Mouse (Mus musculus) lung, embryonic 16.5 days (tissue): ENCODE results near the gene Dnttip2. TPM values are rescaled to one million over a fixed set of nuclear protein-coding genes. Genes with fewer than 3 reads are reported as not detected.
A peak's percentile ranks its signal among the peaks of the same experiment; 100 is the strongest.

Experiments used
- ATAC-seq: fragments of 200-750 bp; cut with Nextera tagmentation; 2 replicates; pipeline ENCODE4 v1.8.0; 2017; ENCODE audit warnings: low read depth, mild to moderate bottlenecking, moderate library complexity
- H3K27ac ChIP-seq: fragments of 300-500 bp; sonication (generic); 2 replicates; pipeline ENCODE4 v1.5.1; 2014; ENCODE audit warnings: mild to moderate bottlenecking, control low read depth, low read length
- H3K27me3 ChIP-seq: fragments of 300-500 bp; sonication (generic); 2 replicates; pipeline ENCODE4 v1.6.1; 2014; ENCODE audit warnings: low read depth, low read length, mixed read lengths; ENCODE audit not compliant: control insufficient read depth, insufficient read depth
- H3K36me3 ChIP-seq: fragments of 300-500 bp; sonication (generic); 2 replicates; pipeline ENCODE4 v1.6.1; 2014; ENCODE audit warnings: low read length; ENCODE audit not compliant: control insufficient read depth, insufficient read depth
- H3K4me1 ChIP-seq: fragments of 300-500 bp; sonication (generic); replicated peaks from 2 replicates; pipeline ENCODE4 v1.6.1; 2014; ENCODE audit warnings: low read length, mixed read lengths; ENCODE audit not compliant: control insufficient read depth, insufficient read depth
- H3K4me2 ChIP-seq: fragments of 300-500 bp; sonication (generic); 2 replicates; pipeline ENCODE4 v1.6.1; 2014; ENCODE audit warnings: low read depth, low read length, control low read depth
- H3K4me3 ChIP-seq: fragments of 300-500 bp; sonication (generic); 2 replicates; pipeline ENCODE4 v1.5.1; 2014; ENCODE audit warnings: mild to moderate bottlenecking, low read length, control low read depth
- H3K9ac ChIP-seq: fragments of 300-500 bp; sonication (generic); 2 replicates; pipeline ENCODE4 v1.6.1; 2014; ENCODE audit warnings: low read length, control low read depth
- H3K9me3 ChIP-seq: fragments of 300-500 bp; sonication (generic); 2 replicates; pipeline ENCODE4 v1.6.1; 2016; ENCODE audit warnings: low read length; ENCODE audit not compliant: control insufficient read depth
- WGBS: fragments of 180-500 bp; shearing (Covaris S2); extraction: QIAGEN DNeasy Blood & Tissue Kit; methylation state at CpG from one replicate; pipeline ENCODE4 v1.1.7; 2014; 5-methylcytosine and 5-hydroxymethylcytosine counted together
- polyA plus RNA-seq: library from polyadenylated mRNA; unstranded; fragments of >200 nt; fragmentation: Nextera tagmentation; extraction: Ambion mirVana; gene quantifications from 2 replicates; pipeline ENCODE4 v1.2.1, GENCODE M21; 2015

Gene Dnttip2
- polyA plus RNA-seq, 1 experiment from 2014 or later, result 61.8 TPM

DNA sequence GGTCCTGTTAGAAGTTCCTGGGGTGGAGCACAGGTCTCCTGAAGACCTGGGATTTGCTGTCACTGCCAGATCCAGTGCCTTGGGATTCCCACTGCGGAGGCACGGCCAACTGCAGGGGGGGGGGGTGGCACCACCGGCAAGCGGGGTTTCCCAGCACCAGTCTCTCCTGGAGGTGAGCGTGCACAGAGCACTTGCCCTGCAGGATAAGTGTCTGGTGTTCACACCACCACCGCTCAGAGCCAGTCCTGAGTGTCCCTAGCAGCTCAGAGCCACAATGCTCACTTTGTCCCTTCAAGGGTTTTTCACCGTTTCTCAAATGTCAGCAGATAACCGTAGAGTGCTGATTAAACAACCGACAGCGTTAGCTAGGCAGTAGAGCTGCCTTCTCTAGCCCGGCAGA, 42.4 kb downstream of the Dnttip2 start:
- no peaks in the 10 kb centered on the region for H3K36me3 ChIP-seq
- H3K9ac ChIP-seq, result no peak overlapping the region; the same call in 1 of the 2 replicates
- peak overlapping the region; percentile 68 for H3K27ac ChIP-seq
- H3K4me1 ChIP-seq, result peaks cover 7% of the 10 kb centered on the region
- no peaks in the 10 kb centered on the region for H3K9me3 ChIP-seq
- peak; percentile 93 for ATAC-seq
- H3K4me2 ChIP-seq, result peak overlapping the region; percentile 53
- no peaks in the 10 kb centered on the region for H3K27me3 ChIP-seq
- WGBS, result 16% methylated on average over 11 of the region's 11 CpGs
- H3K4me3 ChIP-seq, result peak overlapping the region; percentile 20; the same call in 1 of the 2 replicates

GRCm38 (mm10) chr3:122317339-122317738, 43.2 kb downstream of the Dnttip2 start:
- peak overlapping the region; percentile 68 for H3K27ac ChIP-seq
- peak overlapping the region; percentile 30; the same call in 1 of the 2 replicates for H3K9ac ChIP-seq
- 86% methylated on average over 6 of the region's 6 CpGs for WGBS
- ATAC-seq, result no peak
- H3K4me1 ChIP-seq, result peaks cover 7% of the 10 kb centered on the region
- H3K27me3 ChIP-seq, result no peaks in the 10 kb centered on the region
- H3K9me3 ChIP-seq, result no peaks in the 10 kb centered on the region
- peak overlapping the region; percentile 53; the same call in 1 of the 2 replicates for H3K4me2 ChIP-seq
- H3K4me3 ChIP-seq, result no peak overlapping the region
- no peaks in the 10 kb centered on the region for H3K36me3 ChIP-seq

DNA sequence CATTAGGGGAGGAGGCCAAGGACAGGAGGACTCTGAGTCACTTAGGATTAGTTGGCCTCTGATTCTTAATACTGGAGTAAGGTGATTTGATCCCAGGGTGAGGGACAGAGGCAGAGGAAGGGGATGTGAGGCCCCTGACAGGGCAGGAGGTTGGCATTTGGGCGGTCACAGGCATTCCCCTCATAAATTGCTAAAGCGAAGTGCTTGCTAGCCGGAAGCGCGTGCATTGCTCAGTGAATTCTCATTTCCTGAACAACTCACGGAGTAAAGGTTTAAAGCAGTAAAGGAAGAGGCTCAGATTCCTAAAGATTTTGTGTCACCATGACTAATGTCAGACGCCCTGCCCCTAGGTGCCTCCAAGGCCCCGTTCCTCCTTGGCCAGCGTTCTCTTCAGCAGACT, 48.0 kb downstream of the Dnttip2 start:
- Histone ChIP-seq H3K9ac (no peak overlapping the region), H3K27me3 (no peaks in the 10 kb centered on the region), H3K4me2 (no peak overlapping the region), H3K36me3 (no peaks in the 10 kb centered on the region), H3K4me1 (peaks cover 1% of the 10 kb centered on the region), H3K4me3 (no peak overlapping the region), H3K27ac (no peak overlapping the region), H3K9me3 (no peaks in the 10 kb centered on the region)
- WGBS, result 63% methylated on average over 9 of the region's 9 CpGs
- ATAC-seq, result no peak

GRCm38 (mm10) chr3:122323841-122324240, 49.7 kb downstream of the Dnttip2 start:
- 67% methylated on average over 6 of the region's 6 CpGs for WGBS
- Histone ChIP-seq H3K9ac (no peak overlapping the region), H3K27ac (no peak overlapping the region), H3K4me2 (no peak overlapping the region), H3K4me1 (no peaks in the 10 kb centered on the region; the same call in 1 of the 2 replicates), H3K4me3 (no peak overlapping the region), H3K36me3 (no peaks in the 10 kb centered on the region), H3K27me3 (no peaks in the 10 kb centered on the region), H3K9me3 (no peaks in the 10 kb centered on the region)
- no peak for ATAC-seq

DNA sequence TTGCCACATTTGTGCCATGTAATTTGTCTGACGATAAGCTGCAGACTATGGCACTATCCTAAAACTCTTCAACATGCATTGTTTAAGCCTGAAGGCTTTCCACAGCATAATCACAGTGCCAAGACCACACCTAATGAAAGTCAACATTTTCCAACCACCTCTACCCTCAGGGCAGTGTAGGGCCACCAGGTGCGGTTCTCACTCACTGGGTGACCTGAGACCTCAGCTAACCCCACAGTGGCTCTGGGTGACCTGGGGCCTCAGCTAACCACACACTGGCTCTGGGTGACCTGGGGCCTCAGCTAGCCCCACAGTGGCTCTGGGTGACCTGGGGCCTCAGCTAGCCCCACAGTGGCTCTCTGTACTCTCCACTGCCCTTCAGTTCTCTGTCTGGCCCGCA, 50.3 kb downstream of the Dnttip2 start:
- H3K4me1 ChIP-seq, result no peaks in the 10 kb centered on the region; the same call in 1 of the 2 replicates
- H3K4me2 ChIP-seq, result no peak overlapping the region
- H3K27me3 ChIP-seq, result no peaks in the 10 kb centered on the region
- H3K27ac ChIP-seq, result no peak overlapping the region
- no peak for ATAC-seq
- no peaks in the 10 kb centered on the region for H3K9me3 ChIP-seq
- no peak overlapping the region for H3K9ac ChIP-seq
- WGBS, result 88% methylated on average over 3 of the region's 3 CpGs
- H3K36me3 ChIP-seq, result no peaks in the 10 kb centered on the region
- H3K4me3 ChIP-seq, result no peak overlapping the region

GRCm38 (mm10) chr3:122330484-122330883, 56.3 kb downstream of the Dnttip2 start:
- Histone ChIP-seq H3K9me3 (no peaks in the 10 kb centered on the region), H3K27me3 (no peaks in the 10 kb centered on the region), H3K4me1 (peaks cover 12% of the 10 kb centered on the region), H3K9ac (no peak overlapping the region), H3K27ac (no peak overlapping the region), H3K4me3 (no peak overlapping the region), H3K4me2 (no peak overlapping the region), H3K36me3 (no peaks in the 10 kb centered on the region)
- 41% methylated on average over 12 of the region's 12 CpGs for WGBS
- no peak for ATAC-seq

- no peaks in the 10 kb centered on the region for H3K36me3 ChIP-seq
- H3K4me2 ChIP-seq, result no peak overlapping the region
- 51% methylated on average over 4 of the region's 4 CpGs for WGBS
- H3K9ac ChIP-seq, result no peak overlapping the region
- H3K4me1 ChIP-seq, result peaks cover 16% of the 10 kb centered on the region
- no peak overlapping the region for H3K4me3 ChIP-seq
- H3K9me3 ChIP-seq, result no peaks in the 10 kb centered on the region
- no peaks in the 10 kb centered on the region for H3K27me3 ChIP-seq
- no peak overlapping the region; the same call in 1 of the 2 replicates for H3K27ac ChIP-seq
- ATAC-seq, result no peak
Observed at GRCm38 (mm10) chr3:122333493-122333892, 59.3 kb downstream of the Dnttip2 start.

DNA sequence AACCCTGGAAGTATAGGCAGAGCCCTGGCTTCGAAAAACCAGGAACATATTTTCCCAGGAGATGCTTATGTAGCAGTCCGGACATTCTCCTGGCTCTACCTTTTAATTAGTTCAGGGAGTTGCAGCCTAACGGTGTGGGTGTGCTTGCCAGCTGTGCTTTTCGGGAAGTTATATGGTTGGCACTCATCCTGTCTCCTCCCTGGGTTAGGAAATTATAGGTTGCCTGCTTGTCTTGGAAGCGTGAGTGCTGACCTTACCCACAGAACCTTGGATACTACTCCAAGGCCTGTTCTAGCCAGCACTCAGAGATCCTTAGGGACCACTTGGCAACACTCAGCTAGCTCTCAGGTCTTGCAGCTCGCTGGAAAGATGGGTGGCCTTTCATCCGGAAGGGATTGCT, 59.7 kb downstream of the Dnttip2 start:
- H3K9me3 ChIP-seq, result no peaks in the 10 kb centered on the region
- H3K36me3 ChIP-seq, result no peaks in the 10 kb centered on the region
- no peak overlapping the region; the same call in 1 of the 2 replicates for H3K27ac ChIP-seq
- H3K4me3 ChIP-seq, result no peak overlapping the region
- no peak overlapping the region; the same call in 1 of the 2 replicates for H3K9ac ChIP-seq
- H3K4me1 ChIP-seq, result peaks cover 16% of the 10 kb centered on the region
- H3K27me3 ChIP-seq, result no peaks in the 10 kb centered on the region
- WGBS, result 45% methylated on average over 7 of the region's 7 CpGs
- no peak overlapping the region for H3K4me2 ChIP-seq
- ATAC-seq, result 0 out of 2 replicates have a peak, but pooled peaks have one; percentile 36

- H3K9ac ChIP-seq, result no peak overlapping the region
- peaks cover 16% of the 10 kb centered on the region for H3K4me1 ChIP-seq
- H3K9me3 ChIP-seq, result no peaks in the 10 kb centered on the region
- 31% methylated on average over 7 of the region's 7 CpGs for WGBS
- no peak overlapping the region for H3K4me2 ChIP-seq
- H3K36me3 ChIP-seq, result no peaks in the 10 kb centered on the region
- H3K27me3 ChIP-seq, result no peaks in the 10 kb centered on the region
- ATAC-seq, result no peak
- H3K27ac ChIP-seq, result no peak overlapping the region
- H3K4me3 ChIP-seq, result no peak overlapping the region
Observed at GRCm38 (mm10) chr3:122334375-122334774, 60.2 kb downstream of the Dnttip2 start.
